Mouse (Mus musculus) liver, adult 2 months (tissue): ENCODE results near the gene Pola2. TPM values are rescaled to one million over a fixed set of nuclear protein-coding genes. Genes with fewer than 3 reads are reported as not detected.

Experiments
- DNase-seq: peaks from one replicate; pipeline ENCODE4 v3.0.0-alpha.2; 2011; ENCODE audit warnings: low read depth, low spot score; ENCODE audit errors: extremely low read depth
- H3K27ac ChIP-seq: fragments of 200-500 bp; replicated peaks from 2 replicates; pipeline ENCODE4 v1.5.1; 2012; ENCODE audit warnings: low read depth, mild to moderate bottlenecking, control low read depth, inconsistent platforms, low read length; ENCODE audit not compliant: insufficient read depth
- H3K27me3 ChIP-seq: fragments of 200-500 bp; 2 replicates; pipeline ENCODE4 v1.6.1; 2012; ENCODE audit warnings: mild to moderate bottlenecking, moderate library complexity, low read length, inconsistent platforms; ENCODE audit not compliant: control insufficient read depth, insufficient read depth
- H3K36me3 ChIP-seq: fragments of 200-500 bp; 2 replicates; pipeline ENCODE4 v1.6.1; 2012; ENCODE audit warnings: low read length, inconsistent platforms; ENCODE audit not compliant: control insufficient read depth, insufficient read depth
- H3K4me1 ChIP-seq: fragments of 200-500 bp; 2 replicates; pipeline ENCODE4 v1.6.1; 2011; ENCODE audit warnings: low read length; ENCODE audit not compliant: control insufficient read depth, insufficient read depth
- H3K4me3 ChIP-seq: fragments of 200-500 bp; 2 replicates; pipeline ENCODE4 v1.5.1; 2011; ENCODE audit warnings: low read depth, mild to moderate bottlenecking, control low read depth, low read length, moderate library complexity; ENCODE audit not compliant: insufficient read depth
- H3K79me2 ChIP-seq: fragments of 200-500 bp; 2 replicates; pipeline ENCODE4 v1.6.1; 2012; ENCODE audit warnings: inconsistent platforms, mild to moderate bottlenecking, low read length, moderate library complexity; ENCODE audit not compliant: control insufficient read depth, insufficient read depth
- H3K9ac ChIP-seq: fragments of 200-500 bp; 2 replicates; pipeline ENCODE4 v1.6.1; 2012; ENCODE audit warnings: low read depth, mild to moderate bottlenecking, control low read depth, inconsistent platforms, low read length
- CTCF ChIP-seq: fragments of 200-500 bp; IDR thresholded peaks from 2 replicates; pipeline ENCODE4 v1.5.1; 2011; ENCODE audit warnings: low read depth, low read length, control low read depth
- POLR2A ChIP-seq: fragments of 200-500 bp; IDR thresholded peaks from 2 replicates; pipeline ENCODE4 v1.6.1; 2011; ENCODE audit warnings: low read length, control low read depth; ENCODE audit not compliant: insufficient read depth; ENCODE audit errors: extremely low read depth
- WGBS: fragments of 180-500 bp; shearing (Covaris S2); methylation state at CpG from one replicate; pipeline ENCODE4 v1.1.7; 2018; 5-methylcytosine and 5-hydroxymethylcytosine counted together
- polyA plus RNA-seq: library from polyadenylated mRNA; depleted of rRNA; stranded (reverse); fragments of >200 nt; gene quantifications from 2 replicates; pipeline ENCODE4 v1.2.3, GENCODE M21; 2012
- total RNA-seq: library from RNA; depleted of rRNA; stranded (reverse); fragments of >200 nt; gene quantifications from 2 replicates; pipeline ENCODE4 v1.2.3, GENCODE M21; 2014

Pola2 gene
- total and polyA plus RNA-seq, 2 experiments: 6.7 to 14.3 TPM

DNA sequence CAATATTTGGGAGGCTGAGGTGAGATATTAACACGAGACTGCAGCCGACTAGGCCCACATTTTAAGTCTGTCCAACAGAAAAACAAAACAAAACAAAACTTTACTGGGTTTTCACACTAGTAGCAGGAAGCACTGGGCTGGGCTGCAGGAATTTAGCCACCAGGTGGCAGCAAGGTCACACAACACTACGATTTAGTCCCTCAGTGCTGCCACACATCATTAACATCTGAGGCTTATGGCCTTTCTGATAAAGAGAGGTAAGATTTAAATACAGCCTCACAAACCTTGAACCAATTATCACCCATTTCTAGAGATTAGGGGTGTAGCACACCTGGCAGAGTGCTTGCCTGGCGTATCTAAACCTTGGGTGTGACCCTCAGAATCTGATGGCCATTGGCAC, 1.3 kb upstream of the Pola2 start:
- Histone ChIP-seq H3K9ac (no peak overlapping the region), H3K27me3 (no peaks in the 10 kb centered on the region), H3K36me3 (no peaks in the 10 kb centered on the region), H3K79me2 (no peaks in the 10 kb centered on the region; the same call in 1 of the 2 replicates), H3K27ac (no peak overlapping the region), H3K4me3 (no peak overlapping the region), H3K4me1 (peaks cover 6% of the 10 kb centered on the region; the same call in 1 of the 2 replicates)
- 15% methylated on average over 4 of the region's 4 CpGs for WGBS
- TF ChIP-seq POLR2A: no peak
- peak; percentile 89 for TF ChIP-seq CTCF
- peak; percentile 66 for DNase-seq

DNA sequence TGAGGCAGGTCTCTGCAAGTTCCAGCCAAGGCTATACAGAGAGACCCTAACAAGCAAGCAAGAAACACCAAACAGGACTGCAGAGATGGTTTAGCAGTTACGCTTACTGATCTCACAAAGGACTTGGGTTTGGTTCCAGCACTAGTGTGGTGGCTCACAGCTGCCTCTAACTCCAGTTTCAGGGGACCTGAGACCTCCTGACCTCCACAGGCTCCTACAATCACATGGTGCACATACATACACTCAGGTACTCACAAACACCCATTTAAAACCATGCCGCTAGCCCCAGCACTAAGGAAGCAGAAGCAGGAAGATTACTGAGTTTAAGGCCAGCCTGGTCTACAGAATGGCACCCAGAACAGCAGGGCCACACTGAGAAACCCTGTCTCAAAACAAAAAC, 802 bp upstream of the Pola2 start:
- no peak overlapping the region for H3K9ac ChIP-seq
- WGBS: 92% methylated on average over 2 of the region's 2 CpGs
- no peaks in the 10 kb centered on the region for H3K27me3 ChIP-seq
- H3K36me3 ChIP-seq: no peaks in the 10 kb centered on the region
- no peak for DNase-seq
- TF ChIP-seq CTCF: no peak
- TF ChIP-seq POLR2A: no peak
- H3K4me1 ChIP-seq: peaks cover 6% of the 10 kb centered on the region; the same call in 1 of the 2 replicates
- H3K79me2 ChIP-seq: no peaks in the 10 kb centered on the region; the same call in 1 of the 2 replicates
- H3K4me3 ChIP-seq: no peak overlapping the region
- H3K27ac ChIP-seq: no peak overlapping the region

DNA sequence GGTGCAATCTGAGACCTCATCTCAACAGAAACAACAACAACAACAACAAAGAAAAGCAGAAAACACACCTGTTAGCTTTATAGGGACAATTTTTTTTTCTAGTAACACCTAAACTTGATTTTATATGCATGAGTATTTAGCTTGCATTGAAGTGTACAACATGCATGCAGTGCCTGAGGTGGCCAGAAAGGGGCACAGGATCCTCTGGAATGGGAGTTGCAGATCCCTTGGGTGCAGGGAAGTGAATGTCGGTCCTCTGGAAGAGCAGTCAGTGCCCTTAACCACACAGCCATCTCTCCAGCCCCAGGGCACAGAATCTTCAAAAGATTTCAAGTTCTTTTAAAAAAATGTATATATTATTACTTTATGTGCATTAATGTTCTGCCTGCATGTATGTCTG, 1.4 kb downstream of the Pola2 start:
- TF ChIP-seq POLR2A (no peak), CTCF (no peak)
- H3K36me3 ChIP-seq: no peaks in the 10 kb centered on the region
- H3K79me2 ChIP-seq: no peaks in the 10 kb centered on the region; the same call in 1 of the 2 replicates
- DNase-seq: no peak
- peaks cover 9% of the 10 kb centered on the region; the same call in 1 of the 2 replicates for H3K4me1 ChIP-seq
- H3K4me3 ChIP-seq: no peak overlapping the region
- H3K27ac ChIP-seq: no peak overlapping the region
- H3K27me3 ChIP-seq: no peaks in the 10 kb centered on the region
- H3K9ac ChIP-seq: no peak overlapping the region
- 40% methylated on average over 1 of the region's 1 CpGs for WGBS

DNA sequence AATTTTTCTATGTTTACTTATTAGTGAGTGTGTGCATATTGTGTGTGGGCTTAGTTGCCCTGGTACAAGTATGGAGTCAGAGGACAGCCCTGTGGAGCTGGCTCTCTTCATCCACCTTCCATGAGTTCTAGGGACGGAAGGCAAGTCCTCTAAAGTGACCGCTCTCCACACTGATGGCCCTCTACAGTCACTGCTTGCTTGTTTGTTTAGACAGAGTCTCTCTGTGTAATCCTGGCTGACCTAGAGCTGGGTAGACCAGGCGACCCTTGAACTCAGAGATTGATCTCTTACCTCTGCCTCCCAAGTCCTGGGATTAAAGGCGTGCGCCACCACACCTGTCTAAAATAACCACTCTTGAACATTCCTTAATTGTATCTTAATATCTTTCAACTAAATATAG, 6.6 kb downstream of the Pola2 start:
- H3K9ac ChIP-seq: no peak overlapping the region
- no peaks in the 10 kb centered on the region for H3K27me3 ChIP-seq
- peak overlapping the region; percentile 29 for H3K27ac ChIP-seq
- DNase-seq: peak; percentile 95
- WGBS: 21% methylated on average over 5 of the region's 5 CpGs
- H3K36me3 ChIP-seq: no peaks in the 10 kb centered on the region
- peaks cover 15% of the 10 kb centered on the region for H3K4me1 ChIP-seq
- no peak overlapping the region for H3K4me3 ChIP-seq
- no peak for TF ChIP-seq CTCF
- TF ChIP-seq POLR2A: no peak
- no peaks in the 10 kb centered on the region; the same call in 1 of the 2 replicates for H3K79me2 ChIP-seq

DNA sequence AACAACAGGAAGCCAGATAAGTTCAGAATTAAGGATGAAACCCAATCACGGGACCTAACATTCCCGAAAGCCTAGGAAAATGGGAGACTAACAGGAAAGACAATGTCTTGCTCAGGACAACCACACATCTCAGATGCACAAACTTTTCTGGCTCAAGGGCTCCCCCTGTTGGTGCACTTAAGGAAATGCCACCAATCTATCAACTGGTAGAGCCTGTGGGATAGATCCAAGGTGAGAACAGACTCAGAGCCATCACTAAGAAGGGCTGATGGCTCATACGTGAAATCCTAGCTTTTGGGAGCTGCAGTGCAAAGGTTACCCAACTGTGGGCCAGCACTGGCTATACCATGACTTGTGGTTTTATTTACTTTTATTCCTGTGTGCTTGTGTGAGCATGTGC, 7.3 kb downstream of the Pola2 start:
- Histone ChIP-seq H3K4me1 (peaks cover 15% of the 10 kb centered on the region), H3K27ac (peak overlapping the region; percentile 29), H3K9ac (no peak overlapping the region), H3K27me3 (no peaks in the 10 kb centered on the region), H3K36me3 (no peaks in the 10 kb centered on the region), H3K79me2 (no peaks in the 10 kb centered on the region), H3K4me3 (no peak overlapping the region)
- peak; percentile 78 for DNase-seq
- 0% methylated on average over 3 of the region's 3 CpGs for WGBS
- TF ChIP-seq POLR2A (no peak), CTCF (peak; percentile 53)
